Mouse (Mus musculus) liver, embryonic 14.5 days (tissue): ENCODE measurements around the gene Gys2. TPM values are rescaled to one million over a fixed set of nuclear protein-coding genes. Genes with fewer than 3 reads are reported as not detected.

Experiments
- ATAC-seq: fragments of 200-750 bp; cut with Nextera tagmentation; 2 replicates; pipeline ENCODE4 v1.8.0; 2017; ENCODE audit warnings: moderate number of reproducible peaks, mild to moderate bottlenecking, moderate library complexity; ENCODE audit not compliant: insufficient read depth
- DNase-seq, 3 experiments: peaks; one replicate each; pipeline ENCODE4 v3.0.0-alpha.2; 2012 to 2013; ENCODE audit warnings: low read depth in 3 of 3, low spot score in 3 of 3
- H3K27ac ChIP-seq: fragments of 300-500 bp; sonication (generic); 2 replicates; pipeline ENCODE4 v1.5.1; 2014; ENCODE audit warnings: moderate library complexity, mild to moderate bottlenecking, control low read depth, inconsistent platforms
- H3K27me3 ChIP-seq: fragments of 300-500 bp; sonication (generic); 2 replicates; pipeline ENCODE4 v1.6.1; 2014; ENCODE audit warnings: mild to moderate bottlenecking, low read length, moderate library complexity; ENCODE audit not compliant: control insufficient read depth, insufficient read depth
- H3K36me3 ChIP-seq: fragments of 300-500 bp; sonication (generic); replicated peaks from 2 replicates; pipeline ENCODE4 v1.6.1; 2014; ENCODE audit warnings: low read depth; ENCODE audit not compliant: control insufficient read depth, insufficient read depth
- H3K4me1 ChIP-seq, 2 experiments: fragments of 200-500 bp in 1 of 2; fragments of 300-500 bp in 1 of 2; sonication (generic) in 1 of 2; replicated peaks; 2 replicates each; pipeline ENCODE4 v1.6.1; 2012 to 2014; ENCODE audit warnings: antibody characterized with exemption in 1 of 2, inconsistent platforms in 1 of 2, low read length in 1 of 2; ENCODE audit not compliant: control insufficient read depth in 2 of 2, insufficient read depth in 2 of 2
- H3K4me2 ChIP-seq: fragments of 300-500 bp; sonication (generic); 2 replicates; pipeline ENCODE4 v1.6.1; 2014; ENCODE audit warnings: low read depth, mild to moderate bottlenecking, control low read depth, moderate library complexity
- H3K4me3 ChIP-seq, 2 experiments: fragments of 200-500 bp in 1 of 2; fragments of 300-500 bp in 1 of 2; sonication (generic) in 1 of 2; 2 replicates each; pipeline ENCODE4 v1.5.1; 2012 to 2014; ENCODE audit warnings: low read depth in 2 of 2, low read length in 2 of 2, mild to moderate bottlenecking in 2 of 2, control low read depth in 1 of 2, inconsistent platforms in 1 of 2, moderate library complexity in 1 of 2; ENCODE audit not compliant: insufficient read depth in 1 of 2
- H3K9ac ChIP-seq: fragments of 300-500 bp; sonication (generic); replicated peaks from 2 replicates; pipeline ENCODE4 v1.6.1; 2014; ENCODE audit warnings: mild to moderate bottlenecking, control low read depth, moderate library complexity
- H3K9me3 ChIP-seq: fragments of 300-500 bp; sonication (generic); 2 replicates; pipeline ENCODE4 v1.6.1; 2016; ENCODE audit warnings: low read length, mixed read lengths; ENCODE audit not compliant: control insufficient read depth
- CTCF ChIP-seq: IDR thresholded peaks from 2 replicates; pipeline ENCODE4 v1.5.1; 2016; ENCODE audit warnings: antibody characterized with exemption, low read depth, control low read depth
- EP300 ChIP-seq: IDR thresholded peaks from 2 replicates; pipeline ENCODE4 v1.6.1; 2016; ENCODE audit warnings: antibody characterized with exemption, low read depth
- WGBS: fragments of 180-500 bp; shearing (Covaris S2); extraction: QIAGEN DNeasy Blood & Tissue Kit; methylation state at CpG from one replicate; pipeline ENCODE4 v1.1.7; 2014; ENCODE audit not compliant: insufficient replicate concordance; 5-methylcytosine and 5-hydroxymethylcytosine counted together
- polyA plus RNA-seq, 2 experiments: library from polyadenylated mRNA; depleted of rRNA in 1 of 2; stranded (reverse) in 1 of 2; unstranded in 1 of 2; fragments of >200 nt; fragmentation: Nextera tagmentation in 1 of 2; extraction: Ambion mirVana in 1 of 2; gene quantifications; 2 replicates each; pipeline versions ENCODE4 v1.2.1 to v1.2.3; 2012 to 2014

Gene Gys2
- polyA plus RNA-seq, 2 experiments = 20.9 to 38.8 TPM

GRCm38 (mm10) chr6:142429072-142429471 is 43.8 kb downstream of the Gys2 start:
- H3K4me3 ChIP-seq = no peak overlapping the region
- no peak for ATAC-seq
- DNase-seq = no peak
- H3K4me2 ChIP-seq = no peak overlapping the region
- H3K9ac ChIP-seq = no peak overlapping the region
- no peaks in the 10 kb centered on the region for H3K9me3 ChIP-seq
- H3K4me1 ChIP-seq = no peaks in the 10 kb centered on the region
- H3K27ac ChIP-seq = no peak overlapping the region
- TF ChIP-seq EP300 (no peak), CTCF (no peak)
- H3K27me3 ChIP-seq = no peaks in the 10 kb centered on the region
- H3K36me3 ChIP-seq = no peaks in the 10 kb centered on the region

GRCm38 (mm10) chr6:142424976-142425375 is 47.9 kb downstream of the Gys2 start:
- no peaks in the 10 kb centered on the region for H3K9me3 ChIP-seq
- no peak overlapping the region for H3K4me3 ChIP-seq
- H3K27ac ChIP-seq = no peak overlapping the region
- no peak for ATAC-seq
- H3K27me3 ChIP-seq = no peaks in the 10 kb centered on the region
- H3K9ac ChIP-seq = no peak overlapping the region
- TF ChIP-seq CTCF (no peak), EP300 (no peak)
- H3K36me3 ChIP-seq = no peaks in the 10 kb centered on the region
- no peak for DNase-seq
- WGBS = 50% methylated on average over 7 of the region's 7 CpGs
- H3K4me1 ChIP-seq = no peaks in the 10 kb centered on the region
- no peak overlapping the region for H3K4me2 ChIP-seq

GRCm38 (mm10) chr6:142414597-142414996 is 58.3 kb downstream of the Gys2 start:
- no peak overlapping the region for H3K27ac ChIP-seq
- H3K36me3 ChIP-seq = no peaks in the 10 kb centered on the region
- no peak overlapping the region for H3K4me3 ChIP-seq
- H3K9me3 ChIP-seq = no peaks in the 10 kb centered on the region
- H3K4me1 ChIP-seq = no peaks in the 10 kb centered on the region
- H3K4me2 ChIP-seq = no peak overlapping the region
- TF ChIP-seq CTCF (no peak), EP300 (no peak)
- peaks cover 28% of the 10 kb centered on the region for H3K27me3 ChIP-seq
- no peak for ATAC-seq
- 1% methylated on average over 24 of the region's 24 CpGs for WGBS
- no peak overlapping the region for H3K9ac ChIP-seq
- DNase-seq = no peak

- Histone ChIP-seq H3K27ac (no peak overlapping the region), H3K4me3 (no peak overlapping the region), H3K9me3 (no peaks in the 10 kb centered on the region), H3K4me2 (no peak overlapping the region), H3K36me3 (no peaks in the 10 kb centered on the region), H3K9ac (no peak overlapping the region), H3K27me3 (peaks cover 28% of the 10 kb centered on the region), H3K4me1 (no peaks in the 10 kb centered on the region)
- TF ChIP-seq CTCF (no peak), EP300 (no peak)
- 15% methylated on average over 12 of the region's 12 CpGs for WGBS
- DNase-seq (no peak), ATAC-seq (no peak)
Observed at GRCm38 (mm10) chr6:142413845-142414244, 59.1 kb downstream of the Gys2 start.

- Histone ChIP-seq H3K4me3 (no peak within 1 kb of the TSS), H3K9me3 (no peaks in the 10 kb centered on the region), H3K4me1 (no peaks in the 10 kb centered on the region), H3K4me2 (no peak within 1 kb of the TSS), H3K36me3 (no peaks in the 10 kb centered on the region), H3K27me3 (peaks cover 28% of the 10 kb centered on the region), H3K27ac (no peak within 1 kb of the TSS), H3K9ac (no peak within 1 kb of the TSS)
- no peak for ATAC-seq
- WGBS = 55% methylated on average over 11 of the region's 11 CpGs
- no peak for DNase-seq
- TF ChIP-seq EP300 (no peak), CTCF (no peak)
Observed at GRCm38 (mm10) chr6:142412906-142413491, 59.9 kb downstream of the Gys2 start, which contains the start of gene Spx. Spx (plus strand) TSS chr6:142413441.
